Mouse (Mus musculus) kidney, embryonic 15.5 days (tissue): Measurements from ENCODE around the gene Gm7298. TPM values are rescaled to one million over a fixed set of nuclear protein-coding genes. Genes with fewer than 3 reads are reported as not detected.
"Not testable (repeated sequence)": the region's sequence is repeated elsewhere in the genome, so short reads cannot be mapped to it uniquely, and the experiment has no call there.

Experiments used
- ATAC-seq: fragments of 200-750 bp; cut with Nextera tagmentation; replicated peaks from 2 replicates; pipeline ENCODE4 v1.8.0; 2017; ENCODE audit warnings: moderate TSS enrichment; ENCODE audit not compliant: low FRiP score
- H3K27ac ChIP-seq: fragments of 300-500 bp; sonication (generic); 2 replicates; pipeline ENCODE4 v1.5.1; 2015; ENCODE audit warnings: mild to moderate bottlenecking, inconsistent platforms
- H3K27me3 ChIP-seq: fragments of 300-500 bp; sonication (generic); 2 replicates; pipeline ENCODE4 v1.6.1; 2015; ENCODE audit warnings: inconsistent platforms
- H3K36me3 ChIP-seq: fragments of 300-500 bp; sonication (generic); 2 replicates; pipeline ENCODE4 v1.6.1; 2015; ENCODE audit warnings: inconsistent platforms
- H3K4me1 ChIP-seq: fragments of 300-500 bp; sonication (generic); 2 replicates; pipeline ENCODE4 v1.6.1; 2015; ENCODE audit warnings: inconsistent platforms
- H3K4me2 ChIP-seq: fragments of 300-500 bp; sonication (generic); 2 replicates; pipeline ENCODE4 v1.6.1; 2015; ENCODE audit warnings: moderate library complexity, mild to moderate bottlenecking, inconsistent platforms
- H3K4me3 ChIP-seq: fragments of 300-500 bp; sonication (generic); replicated peaks from 2 replicates; pipeline ENCODE4 v1.5.1; 2015; ENCODE audit warnings: mild to moderate bottlenecking, inconsistent platforms
- H3K9ac ChIP-seq: fragments of 300-500 bp; sonication (generic); 2 replicates; pipeline ENCODE4 v1.6.1; 2015; ENCODE audit warnings: mild to moderate bottlenecking, inconsistent platforms
- H3K9me3 ChIP-seq: fragments of 300-500 bp; sonication (generic); replicated peaks from 2 replicates; pipeline ENCODE4 v1.6.1; 2016; ENCODE audit warnings: inconsistent platforms
- WGBS: fragments of 180-500 bp; shearing (Covaris S2); methylation state at CpG from one replicate; pipeline ENCODE4 v1.1.7; 2015; ENCODE audit warnings: mixed read lengths; 5-methylcytosine and 5-hydroxymethylcytosine counted together
- polyA plus RNA-seq: library from polyadenylated mRNA; unstranded; fragments of >200 nt; fragmentation: Nextera tagmentation; extraction: Ambion mirVana; gene quantifications from 2 replicates; pipeline ENCODE4 v1.2.1, GENCODE M21; 2015

The Gm7298 gene
- not detected in 2 replicates for polyA plus RNA-seq

DNA sequence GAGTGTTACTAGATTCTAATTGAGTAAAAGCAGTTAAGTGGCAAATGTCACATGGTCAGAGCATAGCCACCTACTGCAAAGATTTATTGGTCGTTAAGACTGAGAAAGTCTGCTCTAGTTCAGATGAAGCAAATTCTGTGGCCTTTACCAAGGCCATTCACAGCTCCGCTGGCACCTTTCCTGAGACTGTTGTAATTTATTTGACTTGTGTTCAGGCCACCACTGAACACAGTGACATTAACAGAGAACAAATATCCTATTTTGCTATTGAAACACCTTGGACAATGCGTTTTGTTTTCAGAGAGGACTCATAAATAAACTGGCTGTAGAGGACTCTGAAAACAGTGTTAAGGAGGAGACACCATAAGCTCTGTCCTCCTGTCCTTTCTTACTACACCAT is at the start of gene Gm7298:
Gene Gm7298 (plus strand): TSS at position 301 of the 400 bp plus-strand sequence.
- WGBS: 41% methylated on average over 3 of the region's 3 CpGs
- no peak within 1 kb of the TSS for H3K9ac ChIP-seq
- no peak for ATAC-seq

DNA sequence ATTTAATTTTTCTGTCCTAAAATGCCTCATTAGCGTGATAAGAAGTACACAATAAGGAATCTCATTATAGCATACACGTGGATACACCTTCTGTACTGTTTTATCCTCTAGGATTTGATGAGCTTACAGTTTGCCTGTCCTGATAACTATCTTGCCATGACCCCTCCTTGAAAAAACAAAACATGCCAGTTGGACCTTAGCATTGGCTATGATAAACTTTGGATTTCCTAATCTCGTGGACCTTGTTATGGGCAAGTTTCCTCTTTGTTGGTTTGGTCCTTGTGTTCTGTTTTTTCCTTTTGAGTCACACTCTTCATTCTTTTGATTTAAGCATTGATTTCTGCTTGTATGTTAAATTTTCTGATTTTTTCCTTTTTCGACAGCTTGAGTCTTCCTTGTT is 95.3 kb downstream of the Gm7298 start:
- Histone ChIP-seq H3K4me2 (no peak overlapping the region), H3K27ac (no peak overlapping the region), H3K36me3 (no peaks in the 10 kb centered on the region), H3K4me3 (no peak overlapping the region), H3K4me1 (no peaks in the 10 kb centered on the region), H3K9ac (no peak overlapping the region), H3K27me3 (no peaks in the 10 kb centered on the region), H3K9me3 (no peaks in the 10 kb centered on the region)
- no peak for ATAC-seq
- WGBS: 80% methylated on average over 4 of the region's 4 CpGs

More for the DNA sequence above, at the start of gene Gm7298:
- Histone ChIP-seq H3K27me3 (no peaks in the 10 kb centered on the region), H3K36me3 (no peaks in the 10 kb centered on the region), H3K4me1 (no peaks in the 10 kb centered on the region), H3K4me3 (no peak within 1 kb of the TSS), H3K9me3 (no peaks in the 10 kb centered on the region), H3K4me2 (no peak within 1 kb of the TSS), H3K27ac (no peak within 1 kb of the TSS)

DNA sequence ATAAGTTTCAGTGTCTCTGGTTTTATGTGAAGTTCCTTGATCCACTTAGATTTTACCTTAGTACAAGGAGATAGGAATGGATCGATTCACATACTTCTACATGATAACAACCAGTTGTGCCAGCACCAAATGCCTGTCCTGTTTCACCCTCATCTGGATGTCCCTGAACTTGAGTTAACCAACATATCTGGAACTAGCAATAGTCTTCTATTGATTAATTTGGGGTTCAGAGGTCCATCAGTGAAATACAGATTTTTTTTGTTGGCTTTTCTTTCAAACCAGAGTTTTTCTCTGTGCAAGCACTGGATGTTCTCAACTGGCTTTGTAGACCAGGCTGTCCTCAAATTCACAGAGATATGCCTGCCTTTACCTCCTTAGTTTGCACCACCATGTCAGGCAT is 103.6 kb downstream of the Gm7298 start:
- no peak for ATAC-seq
- Histone ChIP-seq H3K36me3 (no peaks in the 10 kb centered on the region), H3K27ac (no peak overlapping the region), H3K27me3 (no peaks in the 10 kb centered on the region), H3K4me3 (no peak overlapping the region), H3K9ac (no peak overlapping the region), H3K4me1 (no peaks in the 10 kb centered on the region), H3K4me2 (no peak overlapping the region), H3K9me3 (no peaks in the 10 kb centered on the region)
- 92% methylated on average over 1 of the region's 1 CpGs for WGBS

DNA sequence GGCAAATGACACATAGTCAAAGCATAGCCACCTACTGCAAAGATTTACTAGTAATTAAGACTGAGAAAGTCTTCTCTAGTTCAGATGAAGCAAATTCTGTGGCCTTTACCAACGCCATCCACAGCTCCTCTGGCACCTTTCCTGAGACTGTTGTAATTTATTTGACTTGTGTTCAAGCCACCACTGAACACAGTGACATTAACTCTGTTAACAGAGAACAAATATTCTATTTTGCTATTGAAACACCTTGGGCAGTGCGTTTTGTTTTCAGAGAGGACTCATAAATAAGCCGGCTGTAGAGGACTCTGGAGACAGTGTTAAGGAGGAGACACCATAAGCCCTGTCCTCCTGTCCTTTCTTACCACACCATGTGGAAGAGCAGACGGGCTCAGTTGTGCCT is 105.5 kb downstream of the Gm7298 start, which contains the start of gene Mug1:
Gene Mug1 (plus strand): TSS at position 271 of the 400 bp plus-strand sequence.
- H3K4me3 ChIP-seq, H3K36me3 ChIP-seq, H3K4me1 ChIP-seq, H3K9me3 ChIP-seq, H3K27me3 ChIP-seq, H3K9ac ChIP-seq, H3K27ac ChIP-seq, ATAC-seq, H3K4me2 ChIP-seq: not testable (repeated sequence)
- WGBS: 73% methylated on average over 4 of the region's 4 CpGs

Other genes with a start within 250 kb of the Gm7298 start
- 1.2 and 2.2 TPM in 2 replicates for gene A2m, start 97.6 kb upstream of the Gm7298 start, polyA plus RNA-seq
- gene Mug1, start 105.6 kb downstream of the Gm7298 start, polyA plus RNA-seq: 0.04 and 0.12 TPM in 2 replicates